Mouse (Mus musculus) myocyte (in vitro differentiated cells): ENCODE data around the gene Cnot3.

Experiments
- MAX ChIP-seq: IDR thresholded peaks from one replicate; pipeline ENCODE4 v1.6.1; 2011; ENCODE audit warnings: low read depth, mild to moderate bottlenecking, control low read depth
- POLR2A ChIP-seq: IDR thresholded peaks from one replicate; pipeline ENCODE4 v1.6.1; 2011; ENCODE audit warnings: low read depth, mild to moderate bottlenecking, control low read depth, moderate library complexity; ENCODE audit not compliant: insufficient read length
- POLR2AphosphoS2 ChIP-seq: IDR thresholded peaks from one replicate; pipeline ENCODE4 v1.6.1; 2011; ENCODE audit warnings: low read depth, control low read depth; ENCODE audit not compliant: insufficient read length
- REST ChIP-seq: IDR thresholded peaks from one replicate; pipeline ENCODE4 v1.6.1; 2011; ENCODE audit warnings: mild to moderate bottlenecking, control low read depth, moderate library complexity; ENCODE audit not compliant: insufficient read depth, insufficient read length
- SRF ChIP-seq: IDR thresholded peaks from one replicate; pipeline ENCODE4 v1.6.1; 2011; ENCODE audit warnings: low read depth; ENCODE audit not compliant: control insufficient read depth, insufficient read length
- USF1 ChIP-seq: IDR thresholded peaks from one replicate; pipeline ENCODE4 v1.6.1; 2011; ENCODE audit warnings: low read depth, mild to moderate bottlenecking, control low read depth, moderate library complexity

DNA sequence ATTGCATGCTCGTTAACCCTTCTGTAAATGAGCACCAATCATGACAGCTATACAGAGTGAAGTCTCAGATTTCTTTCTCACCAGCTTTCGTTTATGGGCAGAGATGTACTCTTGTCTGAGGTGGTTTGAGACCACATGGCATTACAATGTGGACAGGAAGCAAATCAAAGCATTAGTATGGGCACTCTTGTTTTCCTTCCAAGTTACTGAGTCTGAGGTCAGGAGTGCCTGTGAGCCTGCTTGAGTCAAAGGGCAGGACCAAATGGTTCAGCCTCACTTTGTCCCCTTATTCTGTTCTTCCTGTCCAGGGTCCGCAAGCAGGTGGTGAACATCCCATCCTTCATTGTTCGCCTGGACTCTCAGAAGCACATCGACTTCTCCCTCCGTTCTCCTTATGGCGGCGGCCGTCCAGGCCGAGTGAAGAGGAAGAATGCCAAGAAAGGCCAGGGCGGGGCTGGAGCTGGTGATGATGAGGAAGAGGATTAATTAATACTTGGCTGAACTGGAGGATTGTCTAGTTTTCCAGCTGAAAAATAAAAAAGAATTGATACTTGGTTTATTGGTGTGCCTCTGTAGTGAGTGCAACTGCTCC lies 61.4 kb downstream of the Cnot3 start:
- TF ChIP-seq POLR2A: no peak
- TF ChIP-seq POLR2AphosphoS2: no peak
- no peak for TF ChIP-seq SRF
- no peak for TF ChIP-seq USF1
- no peak for TF ChIP-seq MAX
- no peak for TF ChIP-seq REST
